Mouse (Mus musculus): ENCODE data around the gene Nr2f1.

- TF ChIP-seq CTCF (conservative IDR thresholded peaks at IDR 0.05; ENCODE audit: low read length) (no peak), NANOG (IDR thresholded peaks at IDR 0.05; ENCODE audit: borderline replicate concordance, low read length) (no peak), POU5F1 (IDR thresholded peaks at IDR 0.05; ENCODE audit: borderline replicate concordance, low read length) (no peak)
These were observed 22.1 kb upstream of the Nr2f1 start for GRCm38 (mm10) chr13:78221680-78222079.
